Mouse (Mus musculus) kidney, adult 8-10 months (tissue): ENCODE data around the gene Elmo3.

ENCODE experiments used
- DNase-seq, 2 experiments: peaks; one replicate each; pipeline ENCODE4 v3.0.0; 2022

Gene Elmo3

DNA sequence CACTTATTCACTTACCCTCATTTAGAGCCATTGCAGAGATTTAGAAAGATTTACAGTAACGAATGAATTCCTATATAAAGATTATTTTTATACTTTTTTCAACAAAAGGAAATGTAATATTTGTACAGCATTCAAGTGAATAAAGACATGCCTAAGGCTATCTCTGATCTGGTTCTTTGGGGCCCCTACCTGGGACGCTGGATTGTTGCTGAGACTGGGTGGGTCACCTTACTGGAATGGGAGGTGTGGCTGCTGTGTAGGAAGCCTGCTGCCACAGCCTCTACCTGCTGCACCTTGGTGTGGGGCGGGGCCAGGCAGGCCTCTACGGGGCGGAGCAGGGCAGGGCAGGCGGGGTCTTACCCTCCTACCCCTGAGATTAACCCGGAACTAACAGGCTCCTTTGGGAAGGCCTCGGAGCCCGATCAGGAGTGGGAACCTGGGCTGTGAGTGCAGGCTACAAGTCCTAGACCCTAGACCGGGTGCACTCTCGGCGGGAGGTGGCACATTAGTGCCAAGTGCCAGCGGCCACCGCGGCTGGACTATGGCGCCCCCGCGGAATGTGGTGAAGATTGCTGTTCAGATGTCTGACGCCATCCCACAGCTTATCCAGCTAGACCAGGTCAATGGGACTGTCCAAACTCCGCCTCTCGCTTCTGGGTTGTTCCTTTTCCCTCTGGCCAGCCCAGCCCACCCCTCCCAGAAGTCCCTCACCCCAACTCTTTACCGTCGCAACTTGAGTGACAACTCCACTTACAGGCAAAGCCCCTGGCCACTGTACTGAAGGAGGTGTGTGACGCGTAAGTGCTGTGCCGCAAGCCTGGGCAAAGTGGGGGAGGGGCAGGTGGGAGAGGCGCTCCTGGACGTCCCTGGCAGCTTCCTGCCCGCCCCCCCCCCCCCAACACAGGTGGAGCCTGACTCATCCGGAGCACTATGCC, at the start of gene Elmo3:
TSS of gene Elmo3 (plus strand) at position 391 of the 935 bp plus-strand sequence.
- DNase-seq, result peak; percentile 91 to 92

- DNase-seq, result no peak
These were observed 47.9 kb upstream of the Elmo3 start for GRCm38 (mm10) chr8:105257318-105258114.

GRCm38 (mm10) chr8:105258911-105259720, 46.3 kb upstream of the Elmo3 start:
- DNase-seq, result no peak

DNA sequence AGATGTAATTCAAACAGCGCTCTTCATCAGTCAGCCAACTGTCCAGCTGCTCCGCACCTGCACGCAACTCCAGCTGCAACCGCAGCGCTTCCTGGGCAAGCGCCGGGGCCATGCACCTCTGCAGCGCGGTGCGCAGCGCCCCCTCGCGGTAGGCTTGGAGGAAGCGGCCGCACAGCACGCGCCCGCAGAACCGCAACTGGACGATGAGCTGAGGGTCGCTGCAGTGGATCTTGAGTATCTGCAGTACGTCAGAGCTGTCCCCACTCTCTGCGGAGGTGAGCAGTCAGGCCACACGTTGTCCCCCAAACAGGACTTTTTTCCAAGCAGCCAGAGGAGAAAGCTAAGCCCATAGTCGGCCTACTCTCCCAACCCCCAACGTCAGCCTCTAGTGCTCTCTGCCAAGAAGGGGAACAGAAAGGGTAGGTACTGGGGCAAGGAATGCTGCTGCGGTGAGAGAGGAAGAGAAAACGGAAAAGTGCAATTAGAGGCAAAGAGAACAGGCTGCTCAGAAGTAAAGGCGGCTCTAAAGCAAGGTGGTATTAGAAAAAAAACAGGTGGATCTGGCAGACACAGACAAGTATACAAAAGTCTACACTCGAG, 45.6 kb upstream of the Elmo3 start:
- DNase-seq, result peak in 1 of 2 experiments; percentile 61

DNA sequence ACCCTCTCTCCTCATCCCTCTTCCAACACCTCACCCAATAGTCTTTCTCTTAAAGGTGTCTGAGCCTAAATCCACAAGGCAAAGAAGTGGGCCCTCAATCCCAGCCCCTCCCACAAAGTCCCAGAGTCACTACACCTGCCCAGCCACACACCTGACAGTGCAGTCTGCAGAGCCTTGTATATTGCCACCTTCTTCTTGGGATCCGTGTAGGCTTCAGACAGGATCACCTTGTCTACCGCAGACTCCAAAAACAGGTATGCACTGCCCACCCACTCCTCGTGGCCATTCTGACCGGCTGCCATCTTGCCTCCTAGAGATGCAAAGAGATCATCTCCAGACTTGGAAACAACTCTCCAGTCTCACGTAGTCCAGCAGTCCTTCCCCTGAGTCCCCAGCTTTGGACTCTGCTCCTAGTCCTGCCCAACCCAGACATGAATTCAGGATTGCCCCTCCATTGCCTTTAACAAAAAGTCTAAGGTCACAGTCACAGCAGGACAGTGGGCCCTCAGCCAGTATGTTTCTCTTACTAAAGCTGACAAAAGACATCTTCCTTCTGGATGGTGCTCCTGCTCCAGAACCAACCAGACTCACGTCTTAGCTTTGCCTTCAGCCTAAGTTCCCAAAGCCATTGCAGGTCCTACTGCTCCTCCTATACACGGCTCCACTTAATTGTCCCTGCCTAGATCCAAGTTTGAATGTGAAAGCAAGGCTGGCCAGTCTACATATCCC, 44.9 kb upstream of the Elmo3 start:
- no peak for DNase-seq

- no peak for DNase-seq
These were observed 43.9 kb upstream of the Elmo3 start for GRCm38 (mm10) chr8:105261326-105261980.

DNA sequence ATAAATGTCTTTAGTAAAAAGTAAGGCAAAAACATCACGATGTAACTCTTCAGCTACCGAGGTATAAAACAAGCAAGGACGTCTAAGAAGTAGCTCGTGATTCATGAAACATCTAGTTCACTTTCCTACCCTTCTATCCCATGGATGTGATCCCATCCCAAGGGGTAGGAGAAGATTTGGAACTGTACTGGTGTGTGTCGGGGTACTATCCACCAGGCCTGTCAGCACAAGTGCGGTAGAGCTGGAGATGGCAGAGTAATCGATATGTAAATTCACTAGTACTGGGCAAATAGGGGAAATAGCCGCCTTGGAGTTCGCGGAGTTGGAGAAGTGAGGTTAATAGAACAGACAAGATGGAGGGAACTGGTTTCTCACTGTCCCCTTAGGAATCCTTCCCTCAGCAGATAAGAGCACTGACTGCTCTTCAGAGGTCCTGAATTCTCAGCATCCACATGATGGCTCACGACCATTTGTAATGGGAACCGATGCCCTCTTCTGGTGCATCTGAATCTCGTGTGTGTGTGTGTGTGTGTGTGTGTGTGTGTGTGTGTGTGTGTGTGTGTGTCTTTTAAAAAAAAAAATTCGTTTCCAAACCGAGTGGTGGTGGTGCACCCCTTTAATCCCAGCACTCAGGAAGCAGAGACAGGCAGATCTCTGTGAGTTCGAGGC, 42.0 kb upstream of the Elmo3 start:
- DNase-seq, result no peak

DNA sequence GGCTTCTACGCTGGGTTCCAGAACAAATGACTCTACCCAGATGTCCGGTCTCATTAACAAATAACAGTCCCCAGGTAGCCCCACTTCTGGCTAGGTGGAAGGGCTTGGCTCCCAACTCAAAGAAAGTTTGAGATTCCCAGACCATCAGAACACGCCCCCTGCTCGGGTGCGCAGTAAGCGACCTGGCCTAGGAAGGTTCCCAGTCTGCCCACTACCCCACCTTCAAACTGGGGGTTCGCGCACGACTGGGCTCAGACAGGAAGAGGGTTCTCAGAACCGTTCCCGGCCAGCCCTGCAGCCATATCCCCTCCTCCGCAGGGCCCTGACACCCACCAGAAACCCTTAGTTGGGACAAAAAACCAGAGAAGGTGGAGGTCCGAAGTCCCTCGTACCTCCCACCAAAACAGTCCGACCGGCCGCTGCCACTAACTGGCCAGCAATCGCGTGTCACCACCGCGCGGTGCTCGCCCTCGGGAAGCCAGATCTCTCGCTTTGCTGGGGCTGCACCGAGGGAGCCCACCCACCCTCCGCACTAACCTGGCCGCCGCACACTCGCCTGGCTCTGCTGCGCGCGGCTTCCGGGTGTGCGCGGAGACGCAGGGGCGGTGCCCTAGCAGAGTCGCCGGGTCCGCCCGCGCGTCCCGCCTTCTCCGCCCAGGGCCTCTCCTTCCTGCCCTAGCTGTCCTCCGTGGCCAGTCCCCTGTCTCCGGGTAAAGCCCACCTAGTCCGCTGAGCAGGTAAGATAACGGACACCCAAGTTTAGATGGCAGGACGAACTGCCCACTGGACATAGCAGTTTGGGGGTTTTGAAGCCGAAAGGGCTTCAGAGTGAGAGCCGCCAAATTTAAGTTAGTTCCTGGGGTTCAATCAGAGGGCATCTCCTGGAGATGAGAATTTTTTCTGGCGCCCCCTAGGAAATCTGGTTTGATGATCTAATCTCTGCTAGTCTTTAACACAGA, 41.1 kb upstream of the Elmo3 start, which contains the start of the genes Tradd and Fbxl8:
TSS of gene Tradd (minus strand) at position 586 of the 959 bp plus-strand sequence.
TSS of gene Fbxl8 (plus strand) at position 625 of the 959 bp plus-strand sequence.
- DNase-seq, result peak; percentile 60 to 75

- DNase-seq, result peak in 1 of 2 experiments; percentile 36
These were observed 40.3 kb upstream of the Elmo3 start for GRCm38 (mm10) chr8:105265128-105265527.

GRCm38 (mm10) chr8:105266775-105267174, 38.6 kb upstream of the Elmo3 start:
- DNase-seq, result no peak

DNA sequence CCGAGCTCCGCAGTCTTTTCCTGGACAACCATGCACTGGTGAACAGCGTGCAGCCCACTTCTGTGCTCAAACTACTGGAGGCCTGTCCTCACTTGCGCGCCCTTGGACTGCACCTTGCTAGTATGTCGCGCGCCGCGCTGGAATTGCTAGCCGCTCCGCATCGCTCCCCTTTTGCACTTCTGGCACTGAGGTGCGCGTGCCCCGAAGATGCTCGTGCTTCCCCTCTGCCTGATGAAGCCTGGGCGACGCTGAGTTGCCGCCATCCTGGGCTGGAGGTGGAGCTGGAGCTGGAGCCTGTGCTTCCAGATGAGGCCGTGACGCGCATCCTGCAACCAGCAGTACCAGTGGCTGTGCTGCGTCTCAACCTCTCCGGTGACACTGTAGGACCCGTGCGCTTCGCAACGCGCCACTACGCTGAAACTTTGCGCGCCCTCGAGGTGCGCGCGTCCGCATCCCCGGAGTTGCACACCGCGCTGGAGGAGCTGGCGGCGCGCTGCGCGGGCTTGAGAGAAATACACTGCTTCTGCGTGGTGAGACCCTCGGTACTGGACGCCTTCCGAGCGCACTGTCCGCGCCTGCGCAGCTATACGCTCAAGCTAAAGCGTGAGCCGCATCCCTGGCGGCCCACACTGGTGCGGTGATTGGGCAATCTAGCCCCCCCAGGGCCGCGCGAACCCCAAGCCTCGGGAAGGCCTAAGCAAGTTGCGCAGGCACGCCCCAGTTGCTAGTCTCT, 36.9 kb upstream of the Elmo3 start:
- DNase-seq, result no peak

DNA sequence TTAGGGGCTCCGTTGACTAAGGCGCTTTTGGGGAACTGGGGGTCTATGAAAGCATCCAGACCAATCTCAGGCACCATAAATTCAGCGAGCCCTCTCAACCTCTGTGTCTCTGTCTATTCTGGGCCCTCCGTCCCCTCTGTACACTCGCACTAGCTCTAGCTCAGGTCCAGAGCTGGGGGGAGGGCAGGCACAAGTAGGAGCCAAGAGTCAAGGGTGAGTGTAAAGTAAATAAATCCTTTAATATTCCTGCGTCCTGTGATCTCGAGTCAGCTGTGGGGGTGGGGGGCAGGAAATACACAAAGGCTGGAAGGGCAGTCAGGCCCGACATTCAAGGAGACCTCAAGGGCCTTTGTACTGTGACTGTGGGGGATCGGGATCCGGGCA, 36.3 kb upstream of the Elmo3 start:
- DNase-seq, result no peak

GRCm38 (mm10) chr8:105269461-105269947, 35.9 kb upstream of the Elmo3 start, which contains the start of gene Hsf4:
Gene Hsf4, plus strand, starts transcription at chr8:105269801.
- DNase-seq, result peak; percentile 66 to 69

- DNase-seq, result no peak
These were observed 35.1 kb upstream of the Elmo3 start for GRCm38 (mm10) chr8:105270101-105270915.

GRCm38 (mm10) chr8:105270916-105271186, 34.5 kb upstream of the Elmo3 start:
- no peak for DNase-seq

GRCm38 (mm10) chr8:105275387-105275786, 30.0 kb upstream of the Elmo3 start:
- no peak for DNase-seq

GRCm38 (mm10) chr8:105275840-105276239, 29.6 kb upstream of the Elmo3 start, which contains the start of gene Nol3:
Gene Nol3, plus strand, starts transcription at chr8:105276140.
- no peak for DNase-seq
